Mouse (Mus musculus): Measurements from ENCODE around the gene Pan2.

Gene Pan2

DNA sequence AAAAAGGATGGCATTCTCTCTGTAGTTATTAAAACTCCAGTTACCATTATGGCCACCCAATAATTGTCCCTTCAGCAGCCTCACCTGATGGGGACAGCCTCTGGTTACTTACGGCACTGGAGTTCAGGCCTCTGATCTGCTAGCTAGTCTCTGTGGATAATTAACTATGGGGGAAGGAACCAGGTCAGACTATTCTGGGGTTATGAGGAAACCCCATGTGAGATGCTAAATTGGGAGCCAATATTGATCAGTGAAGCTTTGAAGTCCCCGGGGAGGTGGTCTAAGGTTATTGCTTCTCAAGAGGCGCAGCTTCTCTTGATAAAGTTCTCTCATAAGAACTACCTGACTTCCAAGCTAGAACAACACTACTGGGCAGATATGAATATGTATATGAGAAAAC is 33.1 kb downstream of the Pan2 start:
- DNase-seq (ENCODE audit: low read depth, low spot score), result no peak

DNA sequence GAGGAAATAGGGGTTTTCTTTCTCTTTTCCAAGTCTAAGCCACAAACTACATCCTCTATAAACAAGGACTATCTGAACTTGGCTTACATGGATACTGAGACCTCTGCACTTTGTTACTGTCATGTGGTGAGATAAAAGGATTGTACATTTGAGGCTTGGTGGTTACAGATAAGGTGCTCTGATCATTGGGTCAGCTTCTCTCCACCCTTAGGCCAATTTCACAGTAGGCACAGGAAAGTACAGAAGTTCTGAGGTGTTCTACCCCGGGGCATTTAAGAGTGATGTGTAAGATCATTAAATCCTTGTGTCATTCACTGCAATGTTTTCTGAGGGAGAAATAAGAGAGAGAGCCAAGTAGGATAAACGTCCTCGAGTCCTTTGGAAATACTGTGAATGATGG is 33.5 kb downstream of the Pan2 start:
- DNase-seq (ENCODE audit: low read depth, low spot score), result no peak

DNA sequence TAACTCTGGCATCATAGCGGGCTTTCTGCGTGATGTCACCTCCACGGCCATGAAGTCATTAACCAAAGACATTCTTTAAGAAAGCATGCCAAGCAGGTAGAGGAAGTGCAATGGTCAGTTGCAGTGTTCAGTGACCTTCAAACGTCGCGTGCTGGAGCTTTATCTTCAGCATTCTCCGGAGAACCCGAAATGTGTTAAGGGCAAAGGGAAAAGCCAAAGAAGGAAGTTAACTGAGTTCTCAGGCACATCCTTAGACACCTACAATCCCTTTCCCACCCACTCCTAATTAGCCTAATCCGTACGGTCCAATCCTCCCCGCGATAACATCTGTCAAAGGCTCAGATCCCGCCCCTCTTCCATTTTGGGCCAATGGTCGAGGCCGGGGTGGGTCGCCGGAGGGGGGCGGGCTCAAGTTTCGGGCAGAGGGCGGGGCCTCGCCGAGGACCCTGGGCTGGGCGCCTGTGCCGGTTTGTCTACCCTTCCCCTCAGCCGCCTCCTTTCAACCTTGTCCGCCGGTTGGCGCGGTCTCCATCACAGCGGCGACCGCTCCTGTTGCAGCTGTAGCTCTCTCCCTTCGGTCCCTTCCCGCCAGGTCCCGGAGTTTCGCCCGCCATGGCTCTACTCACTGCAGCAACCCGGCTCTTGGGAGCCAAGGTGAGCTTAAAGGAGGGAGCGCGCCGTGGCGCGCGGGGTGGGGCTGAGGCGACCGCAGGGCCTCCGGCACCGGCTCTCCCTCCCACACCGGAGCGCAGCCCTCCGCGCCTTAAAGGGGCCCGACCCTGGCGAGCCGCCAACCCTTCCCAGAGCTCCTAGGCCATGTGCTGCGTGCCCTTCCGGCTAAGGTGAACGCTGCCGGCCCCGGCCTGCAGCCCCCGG is 34.4 kb downstream of the Pan2 start, which contains the start of gene Cs:
Gene Cs, plus strand, starts transcription at position 429 of the 876 bp plus-strand sequence.
- peak; percentile 98 for DNase-seq (ENCODE audit: low read depth, low spot score)

DNA sequence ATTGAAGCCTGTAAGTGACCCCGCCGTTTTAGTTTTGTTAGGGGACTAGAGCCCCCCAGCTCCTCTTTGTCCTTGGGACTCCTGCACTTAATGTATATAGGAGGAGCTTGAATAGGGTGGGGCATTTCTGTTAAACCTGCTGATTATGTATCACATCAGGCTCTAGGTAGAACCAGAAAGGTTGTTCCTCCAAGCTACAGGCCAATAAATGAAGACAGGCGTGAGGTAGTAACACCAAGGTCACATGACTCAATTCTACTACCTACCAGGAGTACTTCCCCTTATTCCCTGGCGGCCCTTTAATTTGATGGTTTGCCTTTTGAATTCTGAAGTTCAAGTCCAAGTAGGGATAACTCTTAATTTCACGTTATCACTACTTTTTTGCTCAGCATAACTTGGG is 35.3 kb downstream of the Pan2 start:
- no peak for DNase-seq (ENCODE audit: low read depth, low spot score)

DNA sequence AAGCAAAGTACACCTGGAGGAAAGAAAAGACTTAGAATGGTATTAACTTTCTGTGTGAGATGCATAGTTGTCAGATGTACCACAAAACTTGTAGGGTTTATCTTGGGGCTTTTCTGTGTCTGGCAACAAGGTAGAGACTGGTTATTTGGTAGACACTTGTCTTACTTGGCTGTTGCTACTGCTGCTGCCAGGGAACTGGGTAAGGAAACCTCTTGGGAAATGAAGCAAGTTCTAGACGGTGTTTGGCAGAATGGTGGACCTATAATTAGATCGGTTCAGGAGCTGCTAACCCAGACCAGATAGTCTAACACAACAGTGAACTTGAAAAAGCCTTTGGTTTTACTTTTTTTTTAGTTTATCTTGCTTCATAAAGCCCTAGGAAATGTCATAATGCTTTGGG is 35.8 kb downstream of the Pan2 start:
- DNase-seq (ENCODE audit: low read depth, low spot score), result no peak

DNA sequence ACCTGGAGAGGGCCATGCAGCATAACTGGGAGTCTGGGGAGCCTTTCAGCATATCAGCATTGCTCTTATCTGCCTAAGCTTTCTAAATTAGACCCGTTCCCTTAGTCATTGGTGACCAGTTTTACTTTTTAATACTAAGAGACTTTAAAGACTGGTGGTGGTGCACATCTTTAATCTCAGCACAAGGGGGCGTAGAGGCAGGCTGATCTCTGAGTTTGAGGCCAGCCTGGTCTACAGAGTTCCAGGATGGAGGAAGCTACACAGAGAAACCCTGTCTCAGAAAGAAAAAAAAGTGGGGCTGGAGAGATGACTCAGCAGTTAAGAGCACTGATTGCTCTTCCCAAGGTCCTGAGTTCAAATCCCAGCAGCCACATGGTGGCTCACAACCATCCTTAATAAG is 37.1 kb downstream of the Pan2 start:
- DNase-seq (ENCODE audit: low read depth, low spot score), result no peak

DNA sequence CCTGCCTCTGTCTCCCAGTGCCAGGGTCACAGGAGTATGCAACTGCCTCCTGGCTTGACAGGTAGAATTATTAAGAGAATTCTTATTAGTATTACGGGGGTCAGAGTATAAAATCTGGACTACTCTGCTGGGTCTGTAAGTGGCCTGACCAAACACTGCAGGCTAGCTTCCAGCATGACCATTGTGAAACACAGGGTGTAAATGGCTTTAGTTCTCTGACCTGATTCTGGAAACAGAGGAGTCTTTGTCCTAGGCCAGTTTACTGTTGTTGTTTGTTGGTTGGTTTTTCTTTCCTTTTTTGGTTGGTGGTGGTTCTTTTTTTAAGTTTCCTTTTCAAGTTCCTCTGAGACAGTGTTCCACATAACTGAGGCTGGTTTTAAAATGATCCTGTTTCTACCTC is 40.3 kb downstream of the Pan2 start:
- DNase-seq (ENCODE audit: low read depth, low spot score), result no peak

DNA sequence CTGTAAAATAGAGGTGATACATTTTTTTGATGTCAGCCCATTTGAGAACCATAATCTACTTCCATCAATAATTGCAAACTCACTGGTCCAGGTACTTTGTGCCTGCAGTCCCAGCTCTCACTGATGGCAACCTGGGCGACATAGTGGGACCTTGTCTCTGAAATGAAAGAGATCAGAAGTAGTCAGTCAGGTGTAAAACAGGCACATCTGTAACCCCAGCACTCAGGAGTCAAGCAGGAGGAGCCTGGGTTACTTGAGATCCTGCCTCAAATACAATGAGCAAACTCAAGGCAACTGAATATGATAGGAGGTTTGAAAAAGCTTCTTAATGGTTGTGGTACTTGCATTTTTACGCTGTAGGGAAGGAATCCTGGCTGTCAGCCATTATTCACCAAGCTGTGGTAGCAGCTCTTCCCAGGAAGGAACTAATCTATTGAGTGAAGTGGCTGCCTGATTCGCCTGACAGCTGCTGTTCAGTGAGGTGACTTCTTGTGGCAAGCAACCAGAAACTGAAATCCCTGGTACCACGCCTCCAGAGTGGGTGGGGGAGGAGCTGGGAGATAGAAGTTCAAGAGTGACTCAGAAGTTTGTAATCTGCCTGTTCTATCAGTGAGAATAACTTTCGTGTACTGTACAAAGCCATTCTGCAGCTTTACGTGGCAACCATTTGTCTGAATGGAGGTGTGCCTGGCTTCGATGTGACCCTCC is 41.6 kb downstream of the Pan2 start:
- peak; percentile 79 for DNase-seq (ENCODE audit: low read depth, low spot score)

DNA sequence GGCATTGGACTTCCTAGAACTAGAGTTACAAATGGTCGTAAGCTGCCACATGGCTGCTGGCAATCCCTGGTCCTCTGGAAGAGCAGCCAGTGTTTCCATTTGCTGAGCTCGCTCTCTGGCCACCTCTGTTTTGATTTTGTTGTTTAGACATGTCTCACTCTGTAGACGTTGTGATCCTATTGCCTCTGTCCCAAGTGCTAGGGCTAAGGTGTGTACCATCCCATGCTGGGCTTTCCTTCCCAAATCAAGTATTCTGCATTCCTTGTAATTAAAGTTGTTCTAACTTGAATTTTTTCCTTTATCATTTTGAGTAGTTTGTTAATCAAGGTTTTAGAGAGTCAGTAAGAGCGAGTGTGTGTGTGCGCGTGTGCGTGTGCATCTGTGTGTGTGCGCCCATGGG is 44.4 kb downstream of the Pan2 start:
- DNase-seq (ENCODE audit: low read depth, low spot score), result no peak

DNA sequence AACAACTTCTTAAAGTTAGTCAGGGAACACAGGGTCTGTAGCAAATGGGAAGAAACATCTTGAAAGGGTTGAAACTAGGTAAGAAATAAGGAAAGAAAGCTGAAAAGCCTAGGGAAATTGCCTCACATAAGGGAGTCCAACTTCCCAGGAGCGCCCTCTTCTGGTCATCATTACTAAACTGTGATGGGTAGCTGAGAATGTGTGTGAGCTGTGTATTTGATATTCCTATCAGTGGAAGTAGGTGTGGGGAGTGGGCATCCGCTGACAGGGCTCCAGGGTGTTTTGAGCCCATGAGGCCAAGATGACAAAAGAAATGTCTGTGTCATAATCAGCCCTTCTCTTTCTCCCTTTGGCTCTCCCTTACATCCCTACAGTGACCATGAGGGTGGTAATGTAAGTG is 55.7 kb downstream of the Pan2 start:
- DNase-seq (ENCODE audit: low read depth, low spot score), result no peak

DNA sequence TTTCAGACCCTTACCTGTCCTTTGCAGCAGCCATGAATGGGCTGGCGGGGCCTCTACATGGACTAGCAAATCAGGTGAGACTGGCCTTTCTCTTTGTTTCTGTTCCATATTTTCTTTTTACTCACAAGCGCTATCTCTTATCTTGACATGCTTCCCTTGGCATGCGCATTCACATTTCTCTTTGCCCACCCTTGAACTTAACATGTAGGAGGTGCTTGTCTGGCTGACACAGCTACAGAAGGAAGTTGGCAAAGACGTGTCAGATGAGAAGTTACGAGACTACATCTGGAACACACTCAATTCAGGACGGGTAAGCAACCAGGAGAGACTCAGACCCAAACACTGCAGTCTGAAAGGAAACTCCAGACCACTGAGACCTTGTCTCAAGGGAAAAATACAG is 56.1 kb downstream of the Pan2 start:
- no peak for DNase-seq (ENCODE audit: low read depth, low spot score)

DNA sequence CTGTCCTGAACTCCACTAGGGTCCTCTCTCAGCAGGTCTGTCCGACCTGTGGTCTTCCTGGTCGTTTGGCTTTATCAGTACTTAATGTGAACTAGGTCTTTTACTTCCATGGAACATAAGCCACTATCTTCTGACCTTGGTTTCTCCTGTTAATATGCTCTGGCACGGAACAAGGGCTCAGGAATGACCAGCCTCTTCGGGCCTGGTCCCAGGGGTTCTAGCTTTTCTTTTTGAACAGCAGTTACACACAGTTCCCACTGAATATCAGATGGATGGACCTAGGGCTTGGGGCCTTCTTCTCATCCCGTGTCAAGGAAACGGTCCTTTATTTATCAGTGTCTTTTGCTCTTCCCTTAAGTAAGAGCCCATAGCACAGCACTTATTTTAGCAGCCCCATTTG is 58.7 kb downstream of the Pan2 start:
- no peak for DNase-seq (ENCODE audit: low read depth, low spot score)

DNA sequence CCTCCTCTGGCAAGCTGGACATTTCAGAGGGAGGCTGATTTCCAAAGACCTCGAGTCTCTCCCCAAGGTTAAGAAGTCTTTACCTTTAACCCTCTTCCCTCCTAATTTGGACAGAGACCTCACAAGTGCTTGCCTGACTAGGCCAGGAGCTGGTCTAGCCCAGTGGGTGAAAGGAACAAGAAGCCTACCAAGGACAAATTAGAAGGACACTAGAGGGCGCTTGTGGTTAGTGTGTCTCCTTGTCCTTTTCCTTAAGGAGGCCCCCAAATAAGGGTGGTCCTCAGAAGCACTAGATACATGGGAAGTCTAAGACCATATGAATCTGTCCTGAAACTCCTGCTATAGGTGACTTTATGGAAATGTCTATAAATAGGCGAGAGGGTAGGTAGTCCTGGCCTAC is 59.4 kb downstream of the Pan2 start:
- DNase-seq (ENCODE audit: low read depth, low spot score), result no peak

DNA sequence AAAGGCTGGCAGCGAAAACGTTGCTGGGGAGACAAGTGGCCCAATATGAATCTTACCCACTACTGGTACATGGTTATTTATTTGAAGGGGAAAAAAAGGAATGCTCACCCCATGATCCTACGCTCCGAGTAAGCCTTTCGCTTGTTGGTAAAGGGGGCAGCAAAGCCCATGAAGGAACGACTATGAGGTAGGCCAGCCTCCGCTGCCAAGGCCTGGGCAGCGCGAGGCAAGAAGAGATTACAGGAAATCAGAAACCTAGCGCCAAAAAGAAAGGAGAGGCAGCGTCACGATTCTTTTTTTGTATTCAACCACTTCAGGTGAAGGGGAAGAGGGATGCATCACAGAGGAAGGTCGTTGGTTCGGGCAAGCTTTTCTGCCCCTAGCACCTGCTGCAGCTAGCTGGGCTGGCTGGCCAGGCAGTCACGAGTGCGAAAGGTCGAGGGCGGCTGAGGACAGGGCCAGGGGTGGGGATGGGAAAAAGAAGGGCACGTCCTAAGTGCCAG is 64.8 kb downstream of the Pan2 start:
- no peak for DNase-seq (ENCODE audit: low read depth, low spot score)

DNA sequence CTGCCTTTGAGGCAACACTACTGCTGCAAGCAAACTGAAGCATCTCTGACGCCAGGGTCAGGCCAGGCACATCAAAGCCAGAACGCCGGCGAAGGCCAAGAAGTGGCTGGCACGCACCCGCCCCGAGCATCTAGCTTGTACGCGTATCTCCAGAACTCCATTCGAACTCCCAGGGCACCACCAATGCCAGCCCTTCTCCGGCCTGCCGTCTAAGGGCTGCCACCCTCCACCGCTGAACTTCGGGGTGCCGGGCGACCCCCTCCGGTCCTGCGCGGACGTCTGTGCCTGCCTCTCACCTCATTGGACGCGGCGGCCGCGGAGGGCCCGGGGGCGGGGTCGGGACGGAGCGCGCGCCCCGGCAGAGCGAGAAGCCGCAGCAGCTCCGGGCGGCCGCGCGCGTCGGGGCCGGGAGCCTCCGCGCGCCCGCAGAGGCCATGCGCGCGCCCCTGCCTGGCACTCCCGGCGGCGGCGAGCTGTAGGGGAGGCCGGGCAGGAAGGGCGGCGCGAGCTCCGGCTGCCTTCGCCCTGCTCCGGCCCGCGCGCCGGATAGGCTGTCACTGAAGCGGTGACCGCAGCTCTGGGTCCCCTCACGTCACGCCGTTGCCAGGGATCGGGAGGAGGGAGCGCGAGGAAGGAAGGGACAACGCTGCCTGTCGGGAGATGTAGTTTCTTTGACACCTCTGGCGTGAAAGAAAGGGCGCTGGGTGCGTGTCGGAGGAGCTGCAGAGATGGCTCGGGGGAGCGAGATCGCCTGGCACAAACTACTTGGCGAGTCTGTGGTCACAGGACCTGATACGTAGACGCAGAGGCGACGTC is 65.5 kb downstream of the Pan2 start, which contains the start of gene Coq10a:
Gene Coq10a, minus strand, starts transcription at position 596 of the 816 bp plus-strand sequence.
- peak; percentile 97 for DNase-seq (ENCODE audit: low read depth, low spot score)

DNA sequence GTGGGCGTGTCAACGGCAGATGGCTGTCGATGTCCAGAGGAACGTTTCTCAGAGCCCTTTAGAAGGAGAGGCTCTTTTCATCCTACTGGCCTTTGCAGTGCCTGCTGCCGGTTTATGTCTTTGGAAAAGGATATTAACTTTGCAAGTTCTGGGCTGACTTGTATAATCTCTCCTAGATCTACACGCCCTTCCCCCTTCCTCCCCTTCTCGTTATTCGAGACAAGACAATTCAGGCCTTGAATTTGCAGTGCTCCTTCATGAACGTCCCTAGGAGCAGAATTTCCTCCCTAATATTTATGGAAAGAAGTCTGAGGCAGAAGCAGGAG is 66.0 kb downstream of the Pan2 start:
- DNase-seq (ENCODE audit: low read depth, low spot score), result no peak

DNA sequence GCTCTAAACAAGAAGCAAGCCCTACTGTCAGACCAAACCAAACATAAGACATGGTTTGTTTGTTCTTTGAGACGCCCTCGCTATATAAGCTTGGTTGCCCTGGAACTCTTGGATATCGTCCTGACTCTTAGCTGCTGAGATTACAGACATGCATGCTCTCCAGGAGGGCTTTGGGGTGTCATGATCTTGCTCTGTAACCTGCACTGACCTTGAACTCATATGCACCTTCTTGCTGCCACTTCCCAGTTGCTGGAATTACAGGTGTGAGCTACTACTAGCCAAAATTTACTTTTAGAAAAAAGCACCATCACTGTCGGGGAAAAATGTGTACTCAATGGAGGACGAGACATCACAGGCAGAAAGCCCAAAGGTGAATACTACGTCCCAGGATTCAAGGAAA is 66.5 kb downstream of the Pan2 start:
- no peak for DNase-seq (ENCODE audit: low read depth, low spot score)

DNA sequence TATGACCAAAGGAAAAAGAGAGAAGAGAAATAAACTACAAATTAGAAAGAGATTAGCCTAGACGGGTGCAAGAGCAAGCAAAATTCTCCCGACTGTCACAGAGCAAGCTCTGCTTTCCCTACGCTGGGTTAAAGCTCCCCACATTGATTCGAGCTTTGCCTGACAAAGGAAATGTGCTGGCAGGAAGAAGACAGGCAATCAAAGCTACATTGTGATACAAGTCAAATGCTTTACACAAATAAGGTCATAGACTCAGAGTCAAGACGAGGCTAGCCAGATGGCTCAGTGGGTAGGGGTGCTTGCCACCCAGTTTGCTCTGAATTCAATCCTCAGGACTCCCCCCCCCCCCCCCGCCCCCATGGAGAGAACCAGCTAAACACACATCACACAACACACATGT is 66.9 kb downstream of the Pan2 start:
- DNase-seq (ENCODE audit: low read depth, low spot score), result no peak

DNA sequence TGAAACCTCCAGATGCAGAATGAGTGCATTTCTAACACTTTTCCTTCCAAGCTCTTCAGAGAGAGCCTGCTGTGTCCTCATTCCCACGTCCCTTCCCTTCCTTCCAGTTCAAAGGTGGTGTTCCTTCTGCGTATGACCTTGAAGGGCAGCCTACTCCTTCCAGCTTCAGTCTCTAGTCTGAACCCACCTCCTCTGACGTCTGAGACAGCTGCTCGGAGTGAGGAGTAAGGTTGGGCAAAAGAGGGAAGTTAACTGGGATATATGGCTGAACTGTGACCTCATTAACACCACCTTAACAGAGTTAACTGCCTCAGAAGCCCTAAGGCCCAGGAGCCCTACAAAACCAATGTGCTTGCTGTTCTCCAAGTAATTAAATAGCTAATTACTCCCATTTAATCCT is 67.5 kb downstream of the Pan2 start:
- DNase-seq (ENCODE audit: low read depth, low spot score), result no peak
